Mouse (Mus musculus) liver, embryonic 16.5 days (tissue): ENCODE data around the gene Sox5. TPM values are rescaled to one million over a fixed set of nuclear protein-coding genes. Genes with fewer than 3 reads are reported as not detected.

Experiments used
- ATAC-seq: fragments of 200-750 bp; cut with Nextera tagmentation; 2 replicates; pipeline ENCODE4 v1.8.0; 2017; ENCODE audit warnings: low read depth, mild to moderate bottlenecking, moderate number of reproducible peaks, moderate library complexity
- H3K27ac ChIP-seq: fragments of 300-500 bp; sonication (generic); 2 replicates; pipeline ENCODE4 v1.5.1; 2014; ENCODE audit warnings: mild to moderate bottlenecking, low read length
- H3K27me3 ChIP-seq: fragments of 300-500 bp; sonication (generic); 2 replicates; pipeline ENCODE4 v1.6.1; 2014; ENCODE audit warnings: low read depth, low read length, mixed read lengths; ENCODE audit not compliant: control insufficient read depth, insufficient read depth
- H3K36me3 ChIP-seq: fragments of 300-500 bp; sonication (generic); 2 replicates; pipeline ENCODE4 v1.6.1; 2014; ENCODE audit warnings: mild to moderate bottlenecking; ENCODE audit not compliant: control insufficient read depth, insufficient read depth
- H3K4me1 ChIP-seq: fragments of 300-500 bp; sonication (generic); 2 replicates; pipeline ENCODE4 v1.6.1; 2014; ENCODE audit warnings: low read depth, low read length, mixed read lengths; ENCODE audit not compliant: control insufficient read depth
- H3K4me2 ChIP-seq: fragments of 300-500 bp; sonication (generic); 2 replicates; pipeline ENCODE4 v1.6.1; 2014; ENCODE audit warnings: low read depth, low read length, mixed read lengths
- H3K4me3 ChIP-seq: fragments of 300-500 bp; sonication (generic); 2 replicates; pipeline ENCODE4 v1.5.1; 2014; ENCODE audit warnings: low read depth, mild to moderate bottlenecking, low read length
- H3K9ac ChIP-seq: fragments of 300-500 bp; sonication (generic); 2 replicates; pipeline ENCODE4 v1.6.1; 2014; ENCODE audit warnings: low read depth, low read length
- H3K9me3 ChIP-seq: fragments of 300-500 bp; sonication (generic); replicated peaks from 2 replicates; pipeline ENCODE4 v1.6.1; 2016; ENCODE audit warnings: low read length; ENCODE audit not compliant: control insufficient read depth
- WGBS: fragments of 180-500 bp; shearing (Covaris S2); extraction: QIAGEN DNeasy Blood & Tissue Kit; methylation state at CpG from one replicate; pipeline ENCODE4 v1.1.7; 2014; ENCODE audit not compliant: insufficient replicate concordance; 5-methylcytosine and 5-hydroxymethylcytosine counted together
- polyA plus RNA-seq: library from polyadenylated mRNA; unstranded; fragments of >200 nt; fragmentation: Nextera tagmentation; extraction: Ambion mirVana; gene quantifications from 2 replicates; pipeline ENCODE4 v1.2.1, GENCODE M21; 2015

The Sox5 gene
- polyA plus RNA-seq, 1 experiment from 2014 or later: 7.5 TPM

GRCm38 (mm10) chr6:144452200-144452977, 329.4 kb downstream of the Sox5 start:
- no peak overlapping the region for H3K9ac ChIP-seq
- no peaks in the 10 kb centered on the region for H3K36me3 ChIP-seq
- 66% methylated on average over 11 of the region's 11 CpGs for WGBS
- no peak overlapping the region for H3K4me2 ChIP-seq
- no peaks in the 10 kb centered on the region for H3K9me3 ChIP-seq
- no peak overlapping the region for H3K27ac ChIP-seq
- H3K4me3 ChIP-seq: no peak overlapping the region
- ATAC-seq: no peak
- no peaks in the 10 kb centered on the region for H3K27me3 ChIP-seq
- no peaks in the 10 kb centered on the region for H3K4me1 ChIP-seq

GRCm38 (mm10) chr6:144451631-144452030, 330.1 kb downstream of the Sox5 start:
- no peak overlapping the region for H3K9ac ChIP-seq
- no peak overlapping the region for H3K4me2 ChIP-seq
- H3K27ac ChIP-seq: no peak overlapping the region
- no peaks in the 10 kb centered on the region for H3K36me3 ChIP-seq
- 75% methylated on average over 4 of the region's 4 CpGs for WGBS
- no peaks in the 10 kb centered on the region for H3K4me1 ChIP-seq
- H3K9me3 ChIP-seq: no peaks in the 10 kb centered on the region
- H3K27me3 ChIP-seq: no peaks in the 10 kb centered on the region
- no peak overlapping the region for H3K4me3 ChIP-seq
- ATAC-seq: no peak

- Histone ChIP-seq H3K9ac (no peak overlapping the region), H3K4me2 (no peak overlapping the region), H3K36me3 (no peaks in the 10 kb centered on the region), H3K27me3 (no peaks in the 10 kb centered on the region), H3K27ac (no peak overlapping the region), H3K9me3 (no peaks in the 10 kb centered on the region), H3K4me3 (no peak overlapping the region), H3K4me1 (no peaks in the 10 kb centered on the region)
- ATAC-seq: no peak
- 74% methylated on average over 8 of the region's 8 CpGs for WGBS
Observed at GRCm38 (mm10) chr6:144445761-144446373, 335.9 kb downstream of the Sox5 start.

- Histone ChIP-seq H3K36me3 (no peaks in the 10 kb centered on the region), H3K27ac (no peak overlapping the region), H3K9ac (no peak overlapping the region), H3K9me3 (no peaks in the 10 kb centered on the region), H3K4me3 (no peak overlapping the region), H3K4me1 (no peaks in the 10 kb centered on the region), H3K27me3 (no peaks in the 10 kb centered on the region), H3K4me2 (no peak overlapping the region)
- WGBS: 48% methylated on average over 5 of the region's 5 CpGs
- no peak for ATAC-seq
Observed at GRCm38 (mm10) chr6:144444367-144444766, 337.4 kb downstream of the Sox5 start.

- Histone ChIP-seq H3K27me3 (no peaks in the 10 kb centered on the region), H3K4me1 (no peaks in the 10 kb centered on the region), H3K4me2 (no peak overlapping the region), H3K36me3 (no peaks in the 10 kb centered on the region), H3K9me3 (no peaks in the 10 kb centered on the region), H3K9ac (no peak overlapping the region), H3K27ac (no peak overlapping the region), H3K4me3 (no peak overlapping the region)
- WGBS: 35% methylated on average over 1 of the region's 1 CpGs
- ATAC-seq: no peak
Observed at GRCm38 (mm10) chr6:144443681-144444080, 338.1 kb downstream of the Sox5 start.

GRCm38 (mm10) chr6:144429276-144429675, 352.5 kb downstream of the Sox5 start:
- H3K4me3 ChIP-seq: no peak overlapping the region
- no peaks in the 10 kb centered on the region for H3K27me3 ChIP-seq
- H3K9me3 ChIP-seq: no peaks in the 10 kb centered on the region
- no peaks in the 10 kb centered on the region for H3K36me3 ChIP-seq
- 50% methylated on average over 5 of the region's 5 CpGs for whole genome bisulfite sequencing
- no peak for ATAC-seq
- H3K4me1 ChIP-seq: no peaks in the 10 kb centered on the region
- H3K27ac ChIP-seq: no peak overlapping the region
- H3K4me2 ChIP-seq: no peak overlapping the region
- H3K9ac ChIP-seq: no peak overlapping the region

- no peaks in the 10 kb centered on the region for H3K9me3 ChIP-seq
- no peaks in the 10 kb centered on the region for H3K4me1 ChIP-seq
- H3K27me3 ChIP-seq: no peaks in the 10 kb centered on the region
- no peak overlapping the region for H3K27ac ChIP-seq
- no peak overlapping the region for H3K4me3 ChIP-seq
- H3K4me2 ChIP-seq: no peak overlapping the region
- H3K9ac ChIP-seq: no peak overlapping the region
- no peaks in the 10 kb centered on the region for H3K36me3 ChIP-seq
- peak; percentile 50 for ATAC-seq
- 48% methylated on average over 3 of the region's 3 CpGs for WGBS
Observed at GRCm38 (mm10) chr6:144408030-144408429, 373.7 kb downstream of the Sox5 start.

GRCm38 (mm10) chr6:144398115-144398514, 383.7 kb downstream of the Sox5 start:
- Histone ChIP-seq H3K27ac (no peak overlapping the region), H3K4me1 (no peaks in the 10 kb centered on the region), H3K4me3 (no peak overlapping the region), H3K36me3 (no peaks in the 10 kb centered on the region), H3K4me2 (no peak overlapping the region), H3K9ac (no peak overlapping the region), H3K9me3 (no peaks in the 10 kb centered on the region), H3K27me3 (no peaks in the 10 kb centered on the region)
- 52% methylated on average over 10 of the region's 10 CpGs for WGBS
- ATAC-seq: no peak

GRCm38 (mm10) chr6:144393151-144393550, 388.6 kb downstream of the Sox5 start:
- Histone ChIP-seq H3K36me3 (no peaks in the 10 kb centered on the region), H3K4me3 (no peak overlapping the region), H3K9ac (no peak overlapping the region), H3K27ac (no peak overlapping the region), H3K9me3 (no peaks in the 10 kb centered on the region), H3K4me2 (no peak overlapping the region), H3K4me1 (no peaks in the 10 kb centered on the region), H3K27me3 (no peaks in the 10 kb centered on the region)
- 69% methylated on average over 6 of the region's 6 CpGs for WGBS
- no peak for ATAC-seq
